Mouse (Mus musculus) urinary bladder, postnatal 4 days (tissue): ENCODE measurements at regions not wholly inside any gene's neighbourhood (a gene's known extent, or its start where the extent isn't known, plus 50 kb on each side); places are given as distances from the start of the nearest gene placed in this dataset.
A peak's percentile ranks its signal among the peaks of the same experiment; 100 is the strongest.

ENCODE experiments used
- DNase-seq, 2 experiments: peaks; one replicate each; pipeline ENCODE4 v3.0.0; 2021 to 2022; ENCODE audit warnings: low spot score in 2 of 2

- no peak for DNase-seq
Observed at GRCm38 (mm10) chr19:56177231-56177745, 109.6 kb upstream of the Habp2 start.

GRCm38 (mm10) chr19:56185756-56186155, 101.2 kb upstream of the Habp2 start:
- no peak for DNase-seq

GRCm38 (mm10) chr19:56189185-56189584, 97.8 kb upstream of the Habp2 start:
- no peak for DNase-seq

- DNase-seq = no peak
Observed at GRCm38 (mm10) chr19:56190222-56190621, 96.7 kb upstream of the Habp2 start.

GRCm38 (mm10) chr19:56198474-56199236, 88.3 kb upstream of the Habp2 start:
- DNase-seq = no peak

- no peak for DNase-seq
Observed at GRCm38 (mm10) chr19:56199401-56200150, 87.4 kb upstream of the Habp2 start.

GRCm38 (mm10) chr19:56201007-56201682, 85.8 kb upstream of the Habp2 start:
- no peak for DNase-seq

GRCm38 (mm10) chr19:56201738-56202480, 85.0 kb upstream of the Habp2 start:
- DNase-seq = peak in 1 of 2 experiments; percentile 36

- DNase-seq = no peak
Observed at GRCm38 (mm10) chr19:56202481-56203130, 84.3 kb upstream of the Habp2 start.

GRCm38 (mm10) chr19:56218536-56218935, 68.4 kb upstream of the Habp2 start:
- DNase-seq = no peak

GRCm38 (mm10) chr19:56220724-56221407, 66.1 kb upstream of the Habp2 start:
- no peak for DNase-seq

- DNase-seq = no peak
Observed at GRCm38 (mm10) chr19:56222496-56222895, 64.4 kb upstream of the Habp2 start.

GRCm38 (mm10) chr19:56225039-56225438, 61.9 kb upstream of the Habp2 start:
- no peak for DNase-seq

GRCm38 (mm10) chr19:56225518-56225917, 61.4 kb upstream of the Habp2 start:
- no peak for DNase-seq

GRCm38 (mm10) chr19:56228586-56228985, 58.4 kb upstream of the Habp2 start:
- DNase-seq = no peak

- DNase-seq = no peak
Observed at GRCm38 (mm10) chr19:56231430-56231829, 55.5 kb upstream of the Habp2 start.

GRCm38 (mm10) chr19:56231849-56232248, 55.1 kb upstream of the Habp2 start:
- DNase-seq = no peak

GRCm38 (mm10) chr19:56232269-56232668, 54.7 kb upstream of the Habp2 start:
- DNase-seq = no peak

GRCm38 (mm10) chr19:56232950-56233349, 54.0 kb upstream of the Habp2 start:
- DNase-seq = no peak

GRCm38 (mm10) chr19:56235040-56235439, 51.9 kb upstream of the Habp2 start:
- DNase-seq = no peak
